Mouse (Mus musculus): ENCODE measurements at regions not wholly inside any gene's neighbourhood (a gene's known extent, or its start where the extent isn't known, plus 50 kb on each side); places are given as distances from the start of the nearest gene placed in this dataset.

GRCm38 (mm10) chr10:17403899-17404298 lies 319.1 kb upstream of the Cited2 start:
- H3K9ac ChIP-seq (ENCODE audit: low read length) = no peak overlapping the region
- no peaks in the 10 kb centered on the region for H3K9me3 ChIP-seq (ENCODE audit: control insufficient read depth, low read length)
- no peak for ATAC-seq (ENCODE audit: insufficient number of reproducible peaks, insufficient read depth, low FRiP score, low read depth)
- no peak overlapping the region for H3K4me3 ChIP-seq (ENCODE audit: control insufficient read depth in 1 of 2, insufficient read depth in 1 of 2, low read depth in 1 of 2, low read length in 2 of 2)
- no peaks in the 10 kb centered on the region for H3K36me3 ChIP-seq (ENCODE audit: control insufficient read depth, insufficient read depth, low read length)
- no peaks in the 10 kb centered on the region for H3K27me3 ChIP-seq (ENCODE audit: control insufficient read depth, insufficient read depth, low read length)
- peaks cover 0 to 6% of the 10 kb centered on the region in 2 experiments; a peak in 1 of 4 replicates for H3K4me1 ChIP-seq (ENCODE audit: control insufficient read depth in 2 of 2, insufficient read depth in 2 of 2, low read length in 2 of 2)
- no peak overlapping the region for H3K27ac ChIP-seq (replicated peaks in 1 of 2; ENCODE audit: control insufficient read depth in 1 of 2, insufficient read depth in 1 of 2, low read depth in 2 of 2, low read length in 2 of 2)
- no peak overlapping the region for H3K4me2 ChIP-seq (ENCODE audit: low read length)

GRCm38 (mm10) chr10:17407854-17408606 lies 315.0 kb upstream of the Cited2 start:
- Histone ChIP-seq H3K4me3 (ENCODE audit: control insufficient read depth in 1 of 2, insufficient read depth in 1 of 2, low read depth in 1 of 2, low read length in 2 of 2) (no peak overlapping the region), H3K9ac (ENCODE audit: low read length) (no peak overlapping the region), H3K4me2 (ENCODE audit: low read length) (no peak overlapping the region), H3K36me3 (ENCODE audit: control insufficient read depth, insufficient read depth, low read length) (no peaks in the 10 kb centered on the region), H3K27ac (replicated peaks in 1 of 2; ENCODE audit: control insufficient read depth in 1 of 2, insufficient read depth in 1 of 2, low read depth in 2 of 2, low read length in 2 of 2) (no peak overlapping the region), H3K9me3 (ENCODE audit: control insufficient read depth, low read length) (no peaks in the 10 kb centered on the region), H3K4me1 (ENCODE audit: control insufficient read depth in 2 of 2, insufficient read depth in 2 of 2, low read length in 2 of 2) (peaks cover 0 to 11% of the 10 kb centered on the region in 2 experiments; a peak in 2 of 4 replicates), H3K27me3 (ENCODE audit: control insufficient read depth, insufficient read depth, low read length) (no peaks in the 10 kb centered on the region)
- WGBS = 32% methylated on average over 2 of the region's 2 CpGs
- no peak for ATAC-seq (ENCODE audit: insufficient number of reproducible peaks, insufficient read depth, low FRiP score, low read depth)

- no peak overlapping the region for H3K9ac ChIP-seq (ENCODE audit: low read length)
- peaks cover 0 to 11% of the 10 kb centered on the region in 2 experiments; a peak in 2 of 4 replicates for H3K4me1 ChIP-seq (ENCODE audit: control insufficient read depth in 2 of 2, insufficient read depth in 2 of 2, low read length in 2 of 2)
- no peak overlapping the region for H3K4me2 ChIP-seq (ENCODE audit: low read length)
- no peaks in the 10 kb centered on the region for H3K9me3 ChIP-seq (ENCODE audit: control insufficient read depth, low read length)
- H3K27ac ChIP-seq (replicated peaks in 1 of 2; ENCODE audit: control insufficient read depth in 1 of 2, insufficient read depth in 1 of 2, low read depth in 2 of 2, low read length in 2 of 2) = no peak overlapping the region
- WGBS = 27% methylated on average over 1 of the region's 1 CpGs
- no peaks in the 10 kb centered on the region for H3K36me3 ChIP-seq (ENCODE audit: control insufficient read depth, insufficient read depth, low read length)
- no peak overlapping the region for H3K4me3 ChIP-seq (ENCODE audit: control insufficient read depth in 1 of 2, insufficient read depth in 1 of 2, low read depth in 1 of 2, low read length in 2 of 2)
- no peaks in the 10 kb centered on the region for H3K27me3 ChIP-seq (ENCODE audit: control insufficient read depth, insufficient read depth, low read length)
- ATAC-seq (ENCODE audit: insufficient number of reproducible peaks, insufficient read depth, low FRiP score, low read depth) = no peak
Measured at GRCm38 (mm10) chr10:17408781-17409180, 314.2 kb upstream of the Cited2 start.

- Histone ChIP-seq H3K4me2 (ENCODE audit: low read length) (no peak overlapping the region), H3K9me3 (ENCODE audit: control insufficient read depth, low read length) (no peaks in the 10 kb centered on the region), H3K4me1 (ENCODE audit: control insufficient read depth in 2 of 2, insufficient read depth in 2 of 2, low read length in 2 of 2) (peaks cover 0 to 11% of the 10 kb centered on the region in 2 experiments; a peak in 2 of 4 replicates), H3K27me3 (ENCODE audit: control insufficient read depth, insufficient read depth, low read length) (no peaks in the 10 kb centered on the region), H3K36me3 (ENCODE audit: control insufficient read depth, insufficient read depth, low read length) (no peaks in the 10 kb centered on the region), H3K27ac (replicated peaks in 1 of 2; ENCODE audit: control insufficient read depth in 1 of 2, insufficient read depth in 1 of 2, low read depth in 2 of 2, low read length in 2 of 2) (no peak overlapping the region), H3K9ac (ENCODE audit: low read length) (no peak overlapping the region), H3K4me3 (ENCODE audit: control insufficient read depth in 1 of 2, insufficient read depth in 1 of 2, low read depth in 1 of 2, low read length in 2 of 2) (no peak overlapping the region)
- no peak for ATAC-seq (ENCODE audit: insufficient number of reproducible peaks, insufficient read depth, low FRiP score, low read depth)
- 35% methylated on average over 4 of the region's 4 CpGs for WGBS
Measured at GRCm38 (mm10) chr10:17411300-17411987, 311.6 kb upstream of the Cited2 start.

GRCm38 (mm10) chr10:17415112-17415511 lies 307.9 kb upstream of the Cited2 start:
- Histone ChIP-seq H3K4me3 (ENCODE audit: control insufficient read depth in 1 of 2, insufficient read depth in 1 of 2, low read depth in 1 of 2, low read length in 2 of 2) (no peak overlapping the region), H3K9ac (ENCODE audit: low read length) (no peak overlapping the region), H3K4me2 (ENCODE audit: low read length) (no peak overlapping the region), H3K27me3 (ENCODE audit: control insufficient read depth, insufficient read depth, low read length) (no peaks in the 10 kb centered on the region), H3K27ac (replicated peaks in 1 of 2; ENCODE audit: control insufficient read depth in 1 of 2, insufficient read depth in 1 of 2, low read depth in 2 of 2, low read length in 2 of 2) (no peak overlapping the region), H3K9me3 (ENCODE audit: control insufficient read depth, low read length) (no peaks in the 10 kb centered on the region), H3K36me3 (ENCODE audit: control insufficient read depth, insufficient read depth, low read length) (no peaks in the 10 kb centered on the region), H3K4me1 (ENCODE audit: control insufficient read depth in 2 of 2, insufficient read depth in 2 of 2, low read length in 2 of 2) (peaks cover 0 to 6% of the 10 kb centered on the region in 2 experiments; a peak in 2 of 4 replicates)
- no peak for ATAC-seq (ENCODE audit: insufficient number of reproducible peaks, insufficient read depth, low FRiP score, low read depth)
- 87% methylated on average over 3 of the region's 3 CpGs for WGBS

GRCm38 (mm10) chr10:17416121-17416520 lies 306.9 kb upstream of the Cited2 start:
- WGBS = 91% methylated on average over 1 of the region's 1 CpGs

GRCm38 (mm10) chr10:17417394-17417793 lies 305.6 kb upstream of the Cited2 start:
- 86% methylated on average over 1 of the region's 1 CpGs for WGBS

More at GRCm38 (mm10) chr10:17416121-17416520, 306.9 kb upstream of the Cited2 start:
- Histone ChIP-seq H3K4me3 (ENCODE audit: control insufficient read depth in 1 of 2, insufficient read depth in 1 of 2, low read depth in 1 of 2, low read length in 2 of 2) (no peak overlapping the region), H3K27ac (replicated peaks in 1 of 2; ENCODE audit: control insufficient read depth in 1 of 2, insufficient read depth in 1 of 2, low read depth in 2 of 2, low read length in 2 of 2) (no peak overlapping the region), H3K9me3 (ENCODE audit: control insufficient read depth, low read length) (no peaks in the 10 kb centered on the region), H3K27me3 (ENCODE audit: control insufficient read depth, insufficient read depth, low read length) (no peaks in the 10 kb centered on the region), H3K36me3 (ENCODE audit: control insufficient read depth, insufficient read depth, low read length) (no peaks in the 10 kb centered on the region), H3K9ac (ENCODE audit: low read length) (no peak overlapping the region), H3K4me1 (ENCODE audit: control insufficient read depth in 2 of 2, insufficient read depth in 2 of 2, low read length in 2 of 2) (peaks cover 0 to 4% of the 10 kb centered on the region in 2 experiments; a peak in 2 of 4 replicates), H3K4me2 (ENCODE audit: low read length) (no peak overlapping the region)
- ATAC-seq (ENCODE audit: insufficient number of reproducible peaks, insufficient read depth, low FRiP score, low read depth) = no peak

More at GRCm38 (mm10) chr10:17417394-17417793, 305.6 kb upstream of the Cited2 start:
- H3K4me3 ChIP-seq (ENCODE audit: control insufficient read depth in 1 of 2, insufficient read depth in 1 of 2, low read depth in 1 of 2, low read length in 2 of 2) = no peak overlapping the region
- ATAC-seq (ENCODE audit: insufficient number of reproducible peaks, insufficient read depth, low FRiP score, low read depth) = no peak
- H3K9ac ChIP-seq (ENCODE audit: low read length) = no peak overlapping the region
- H3K27ac ChIP-seq (replicated peaks in 1 of 2; ENCODE audit: control insufficient read depth in 1 of 2, insufficient read depth in 1 of 2, low read depth in 2 of 2, low read length in 2 of 2) = no peak overlapping the region
- H3K27me3 ChIP-seq (ENCODE audit: control insufficient read depth, insufficient read depth, low read length) = no peaks in the 10 kb centered on the region
- no peaks in the 10 kb centered on the region for H3K36me3 ChIP-seq (ENCODE audit: control insufficient read depth, insufficient read depth, low read length)
- H3K4me1 ChIP-seq (ENCODE audit: control insufficient read depth in 2 of 2, insufficient read depth in 2 of 2, low read length in 2 of 2) = no peaks in the 10 kb centered on the region
- H3K4me2 ChIP-seq (ENCODE audit: low read length) = no peak overlapping the region
- H3K9me3 ChIP-seq (ENCODE audit: control insufficient read depth, low read length) = no peaks in the 10 kb centered on the region

All from heart, embryonic 14.5 days (tissue).